Mouse (Mus musculus) layer of hippocampus, adult 9-11 months (tissue): ENCODE data around the gene Nr4a1.

ENCODE experiments used
- DNase-seq: peaks from one replicate; pipeline ENCODE4 v3.0.0; 2022

Gene Nr4a1

DNA sequence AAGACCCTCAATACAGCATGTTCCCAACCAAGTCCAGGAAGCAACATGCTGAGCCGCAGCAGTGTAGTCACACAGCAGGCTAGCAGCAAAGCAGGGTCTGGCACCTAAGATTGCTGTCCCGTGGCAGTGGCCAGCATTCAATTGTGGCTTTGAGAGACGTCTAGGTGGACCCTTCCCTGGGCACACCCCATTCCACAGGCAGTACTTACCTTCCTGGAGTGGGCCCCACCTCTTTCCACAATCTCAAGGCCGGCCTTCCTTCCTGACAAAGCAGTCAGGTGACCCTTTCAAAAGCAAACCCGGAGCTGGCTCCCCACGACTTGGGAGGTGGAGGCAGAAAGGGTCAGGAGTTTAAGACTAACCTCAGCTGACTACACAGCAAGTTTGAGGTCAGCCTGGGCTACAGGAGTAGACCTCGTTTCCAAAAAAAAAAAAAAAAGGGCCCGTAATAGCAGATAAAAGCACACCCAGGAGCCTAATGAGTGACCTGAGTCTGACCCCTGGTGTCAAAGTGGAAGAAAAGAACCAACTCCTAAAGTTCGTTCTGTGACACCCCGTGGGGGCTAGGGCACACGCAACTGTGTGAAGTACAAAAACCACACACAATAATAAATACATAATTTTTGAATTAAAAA, 20.3 kb upstream of the Nr4a1 start:
- DNase-seq, result no peak

DNA sequence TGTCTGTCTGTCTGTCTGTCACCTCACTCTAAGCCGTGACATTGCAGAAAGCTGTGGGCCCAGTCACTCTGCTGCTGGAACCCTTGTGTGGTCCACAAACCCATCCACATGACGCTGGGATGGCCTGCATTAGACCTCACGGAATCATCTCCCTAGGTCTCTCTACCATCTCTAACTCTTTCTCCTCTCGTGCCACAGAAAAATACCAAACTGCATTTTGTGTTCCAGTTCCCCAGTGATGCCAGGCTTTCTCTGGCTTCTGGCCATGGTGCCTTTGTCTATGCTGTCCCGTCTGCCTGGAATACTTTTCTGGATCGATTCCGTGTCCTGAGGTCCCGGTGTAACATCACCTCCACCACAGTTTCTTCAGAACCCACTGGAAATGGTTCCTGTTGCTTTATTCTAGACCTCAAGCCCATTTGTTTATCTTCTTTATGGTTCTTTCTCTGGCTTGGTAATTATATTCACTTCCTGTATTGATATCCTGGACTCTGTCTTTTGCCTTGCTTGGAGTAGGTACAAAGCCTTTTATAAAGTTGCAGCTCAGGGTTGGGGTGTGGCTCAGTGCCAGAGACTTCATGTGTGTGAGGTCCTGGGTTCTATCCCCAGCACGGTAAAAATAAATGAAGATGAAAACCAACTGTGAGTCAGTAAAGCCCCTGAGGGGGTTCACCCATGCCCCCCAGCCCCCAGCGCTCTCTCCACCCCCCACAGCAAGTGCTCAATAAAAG, 19.3 kb upstream of the Nr4a1 start:
- no peak for DNase-seq

DNA sequence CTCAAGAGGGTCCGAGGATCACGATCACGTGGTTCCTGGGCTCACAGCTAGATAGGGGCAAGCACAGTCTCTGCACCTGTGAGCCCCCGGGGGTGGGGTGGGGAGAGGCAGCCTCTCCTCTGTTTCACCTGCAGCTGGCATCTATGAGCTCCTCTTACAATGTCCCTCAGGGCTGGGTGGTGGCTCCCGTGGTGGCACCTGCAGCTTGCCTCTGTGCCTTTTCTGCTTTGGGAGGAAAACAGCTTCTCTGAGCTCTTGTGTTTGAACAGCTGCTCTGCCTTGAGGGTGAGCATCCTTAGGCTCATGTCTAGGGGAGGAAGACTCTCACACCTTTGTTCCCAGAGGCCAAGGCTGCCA, 18.7 kb upstream of the Nr4a1 start:
- no peak for DNase-seq

DNA sequence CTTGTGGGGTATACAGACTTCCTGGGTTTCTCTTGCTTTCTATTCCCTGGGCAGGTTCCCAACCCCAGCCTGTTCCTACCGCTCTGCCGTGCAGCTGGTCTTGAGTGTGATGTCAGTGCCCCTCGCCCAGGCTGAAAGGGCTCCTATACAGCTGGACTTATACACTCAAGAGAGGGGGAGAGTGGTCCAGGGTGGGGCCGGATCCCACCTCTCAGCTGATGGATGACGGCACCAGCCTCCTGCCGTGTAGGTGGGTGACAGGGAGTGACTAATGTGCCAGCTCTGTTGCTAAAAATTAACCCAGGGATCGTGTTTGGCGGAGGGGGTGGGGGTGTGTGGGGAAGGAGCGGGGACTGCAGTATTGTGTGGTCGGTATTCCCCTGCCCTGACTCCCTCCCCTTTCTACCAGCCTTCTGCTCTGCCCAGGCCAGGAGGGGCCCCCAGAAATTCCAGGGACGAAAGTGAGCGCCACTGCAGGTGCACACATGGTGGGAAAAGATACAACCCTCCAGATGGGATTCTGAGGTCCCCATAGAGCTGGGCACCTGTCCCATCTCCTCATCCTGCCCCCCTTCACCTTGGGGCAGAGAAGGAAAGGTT, 18.2 kb upstream of the Nr4a1 start:
- DNase-seq, result peak; percentile 76

DNA sequence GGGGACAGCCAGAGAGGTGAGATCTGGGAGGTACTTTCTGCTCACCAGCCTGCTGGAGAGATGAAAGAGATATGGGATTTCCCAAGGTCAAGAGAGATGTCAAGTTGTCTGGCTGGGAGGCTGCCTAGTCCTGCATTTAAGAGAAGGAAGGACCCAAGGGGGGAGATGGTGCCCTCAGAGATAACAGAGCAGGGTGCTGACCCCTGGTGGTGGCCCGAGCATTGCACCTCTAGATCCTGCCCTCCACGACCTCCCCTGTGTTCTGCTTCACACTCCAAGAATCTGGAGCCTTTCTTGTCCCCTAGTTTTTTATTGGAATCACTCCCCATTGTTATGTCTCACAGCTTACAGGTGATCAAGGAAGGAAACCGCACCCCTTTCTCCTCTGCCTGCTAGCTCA, 17.2 kb upstream of the Nr4a1 start:
- DNase-seq, result no peak

DNA sequence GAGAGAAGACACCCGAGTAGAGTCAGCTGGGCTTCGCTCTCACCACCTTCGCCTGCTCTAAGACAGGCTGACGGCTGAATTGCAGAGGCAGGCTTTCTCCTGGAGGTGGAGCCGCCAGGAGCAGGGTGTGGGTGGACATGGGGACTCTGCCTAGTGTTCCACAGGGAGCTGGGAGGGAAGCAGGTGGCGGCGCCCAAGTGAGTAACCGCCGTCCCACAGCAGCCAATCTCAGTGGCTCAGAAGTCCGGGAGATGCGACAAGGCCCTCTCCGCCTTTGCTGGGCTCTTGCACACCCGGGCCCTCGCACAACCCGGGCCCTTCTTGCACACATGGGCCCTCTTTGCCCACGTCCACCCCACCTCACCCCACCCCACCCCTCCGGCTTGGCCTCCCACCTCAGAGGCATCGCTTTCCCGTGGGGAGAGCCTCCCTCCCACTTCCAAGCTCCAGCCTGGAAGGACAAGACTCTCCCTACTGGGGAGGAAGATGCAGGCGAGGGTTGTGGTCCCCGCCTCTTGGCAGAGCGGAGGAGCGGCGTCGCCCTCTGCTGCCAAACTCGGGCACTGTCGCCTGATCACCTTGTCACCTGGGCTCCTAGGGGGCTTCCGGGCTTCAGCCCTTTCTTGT, 15.1 kb upstream of the Nr4a1 start:
- DNase-seq, result peak; percentile 82

DNA sequence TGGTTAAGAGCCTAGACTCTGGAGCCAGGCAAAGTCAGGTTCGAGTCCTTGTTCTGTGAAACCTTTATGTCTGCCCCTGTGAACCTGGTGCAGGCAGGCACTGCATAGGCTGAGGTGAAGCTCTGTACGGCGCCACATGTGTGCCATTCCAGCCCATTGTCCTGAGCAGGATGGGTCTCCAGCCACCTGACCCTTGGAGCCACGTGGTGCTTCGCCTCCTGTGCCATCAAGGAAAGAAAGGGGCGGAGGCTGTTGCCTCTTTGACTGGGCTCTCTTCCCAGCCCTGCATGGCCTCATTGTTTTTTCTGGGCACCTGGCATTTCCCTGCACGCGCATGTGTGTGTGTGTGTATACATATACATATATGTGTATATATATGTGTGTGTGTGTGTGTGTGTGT, 14.2 kb upstream of the Nr4a1 start:
- no peak for DNase-seq

DNA sequence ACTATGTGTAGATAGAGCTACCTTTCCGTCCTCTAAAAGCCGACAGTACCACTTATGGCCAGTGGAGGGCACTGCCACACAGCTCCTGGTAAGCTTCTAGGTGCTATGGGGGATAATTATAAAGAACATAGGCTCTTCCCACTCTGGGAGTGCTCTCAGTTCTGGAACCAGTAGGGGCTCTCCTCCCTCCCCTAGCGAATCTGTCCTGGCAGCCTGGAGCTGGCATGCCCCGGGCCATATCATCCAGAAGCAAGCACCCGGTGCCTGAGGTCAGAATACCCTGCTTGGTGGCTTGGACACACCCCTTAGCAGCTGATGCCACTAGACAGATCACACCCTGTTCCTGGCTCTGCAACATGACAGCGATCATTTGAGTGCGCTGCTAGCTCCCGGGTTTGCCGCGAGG, 13.3 kb upstream of the Nr4a1 start:
- DNase-seq, result peak; percentile 90

DNA sequence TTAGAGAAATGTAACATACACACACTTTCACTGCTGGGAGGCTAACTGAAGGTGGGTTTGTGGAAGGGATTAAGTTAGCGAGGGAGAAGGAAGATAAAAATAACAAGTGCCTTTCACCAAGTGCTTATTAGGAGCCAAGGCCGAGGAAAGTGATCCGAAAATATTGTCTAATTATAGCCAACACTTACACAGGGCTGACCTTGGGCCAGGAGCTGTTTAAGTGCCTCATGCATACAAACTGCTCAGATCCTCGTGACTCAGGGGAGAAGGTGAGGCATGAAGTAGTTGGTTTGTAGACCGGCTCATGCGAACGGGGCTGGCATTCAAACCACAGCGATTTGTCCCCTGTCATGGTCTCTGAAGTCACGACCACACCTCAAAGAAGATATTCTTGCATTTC, 12.8 kb upstream of the Nr4a1 start:
- DNase-seq, result no peak

DNA sequence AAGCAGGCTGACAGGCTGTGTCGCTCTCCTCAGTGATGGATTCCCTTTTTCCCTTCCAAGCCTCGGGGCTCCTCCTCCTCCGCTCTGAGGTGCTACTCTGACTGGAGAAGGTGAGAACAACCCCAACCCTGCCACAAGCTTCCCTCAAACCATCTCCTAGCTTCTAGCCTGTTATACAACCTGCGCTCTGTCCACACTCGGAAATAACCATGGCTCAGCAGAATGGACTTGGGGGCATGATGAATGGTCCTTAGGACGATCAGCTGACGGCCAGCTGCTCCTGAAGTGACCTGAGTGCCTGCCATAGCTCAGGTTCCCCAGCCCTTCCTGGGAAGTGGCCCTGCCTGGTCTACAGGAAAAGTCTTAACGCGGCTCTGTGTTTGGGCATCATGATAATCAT, 12.2 kb upstream of the Nr4a1 start:
- no peak for DNase-seq

DNA sequence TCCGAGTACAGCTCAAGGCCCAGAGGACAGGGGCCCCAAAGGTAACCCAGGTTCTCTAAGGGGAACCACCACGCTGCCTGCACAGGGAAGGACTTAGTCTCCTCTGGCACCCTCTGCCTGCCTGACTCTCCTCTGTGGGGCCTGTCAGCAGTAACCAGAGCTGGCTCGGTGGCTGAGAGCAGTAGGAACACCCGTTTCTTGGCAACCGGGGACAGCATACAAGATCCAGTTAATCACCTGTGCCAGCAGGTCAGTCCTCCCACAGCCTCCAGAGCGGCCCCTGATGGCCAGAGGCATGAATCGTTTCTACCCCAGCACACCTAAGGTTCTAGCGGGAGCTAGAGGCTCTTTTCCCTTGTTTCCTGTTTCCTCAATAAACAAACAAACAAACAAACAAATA, 11.4 kb upstream of the Nr4a1 start:
- DNase-seq, result no peak

DNA sequence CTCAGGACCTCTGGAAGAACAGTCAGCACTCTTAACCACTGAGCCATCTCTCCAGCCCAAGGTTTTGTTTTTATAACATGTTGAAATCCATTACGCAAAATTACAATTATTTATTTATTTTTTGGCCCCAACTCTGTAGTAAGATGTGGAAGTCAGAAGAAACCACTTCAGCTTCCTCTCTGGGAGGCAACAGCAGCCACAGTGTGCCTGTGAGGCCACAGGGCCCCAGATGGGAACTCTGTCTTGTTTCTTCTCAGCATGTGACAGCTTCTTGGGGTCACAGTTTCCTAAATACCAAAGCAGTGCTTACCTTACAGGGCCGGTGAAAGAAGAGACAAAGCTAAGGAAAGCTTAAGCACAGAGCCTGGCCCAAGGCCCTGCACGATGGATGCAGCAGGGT, 10.1 kb upstream of the Nr4a1 start:
- no peak for DNase-seq

DNA sequence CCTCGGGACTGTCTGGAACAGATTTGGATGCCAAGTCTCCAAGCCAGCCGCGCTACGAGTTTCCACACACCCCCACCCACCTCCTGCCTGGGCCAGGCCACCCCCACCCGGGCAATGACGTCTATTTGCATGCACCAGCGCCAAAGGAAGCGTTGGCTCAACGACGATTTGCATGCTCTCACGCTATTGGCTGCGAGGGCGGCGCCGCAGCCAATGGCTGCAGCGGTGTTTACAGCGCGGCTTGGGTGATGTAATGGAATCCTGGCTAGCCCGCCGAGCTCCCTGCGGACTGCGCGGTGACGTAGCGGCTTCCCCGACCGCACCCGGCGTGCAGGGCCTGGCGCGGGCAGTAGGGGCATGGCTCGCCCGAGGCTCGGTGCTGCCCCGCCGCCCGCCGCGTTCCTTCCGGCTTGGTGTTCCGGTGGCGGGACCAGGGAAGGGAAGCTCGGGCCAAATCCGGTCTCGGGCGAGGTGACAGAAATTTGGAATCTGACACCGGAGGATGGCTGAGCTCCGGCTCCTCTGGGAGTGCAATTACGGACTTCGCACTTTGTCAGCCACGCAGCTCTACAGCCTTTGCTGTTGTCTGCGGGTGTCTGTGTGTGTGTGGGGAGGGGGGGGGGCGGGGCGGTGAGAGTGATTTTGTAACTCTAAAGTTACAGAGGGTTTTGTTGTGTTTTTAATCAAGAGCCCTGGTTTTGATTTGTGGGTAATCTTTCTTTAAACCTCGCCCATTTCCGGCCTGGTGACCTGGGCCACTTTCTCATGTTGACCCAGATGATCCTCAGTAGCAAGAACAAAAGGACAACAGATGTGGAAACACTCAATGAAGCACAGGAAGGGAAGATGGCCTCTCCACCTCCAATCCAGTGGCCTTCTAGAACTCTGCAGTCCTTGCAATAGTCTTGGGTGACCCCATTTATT, 7.6 kb upstream of the Nr4a1 start:
- peak; percentile 98 for DNase-seq

DNA sequence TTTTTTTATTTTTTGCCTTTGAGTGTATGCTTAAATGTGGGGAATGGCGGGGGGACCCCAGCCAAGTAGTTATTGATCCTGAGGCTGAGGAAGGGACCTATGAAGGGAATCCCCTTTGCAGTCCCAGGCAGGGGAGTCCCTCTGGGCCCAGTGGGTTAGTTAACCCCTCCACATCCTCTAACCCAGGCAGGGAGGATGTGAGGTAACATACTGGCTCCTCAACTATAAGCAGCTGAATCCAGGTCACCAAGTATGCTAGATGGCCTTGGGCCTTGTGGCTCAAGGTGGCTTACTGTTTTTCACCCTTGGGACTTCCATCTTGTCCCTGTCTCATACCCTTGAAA, 6.9 kb upstream of the Nr4a1 start:
- no peak for DNase-seq

DNA sequence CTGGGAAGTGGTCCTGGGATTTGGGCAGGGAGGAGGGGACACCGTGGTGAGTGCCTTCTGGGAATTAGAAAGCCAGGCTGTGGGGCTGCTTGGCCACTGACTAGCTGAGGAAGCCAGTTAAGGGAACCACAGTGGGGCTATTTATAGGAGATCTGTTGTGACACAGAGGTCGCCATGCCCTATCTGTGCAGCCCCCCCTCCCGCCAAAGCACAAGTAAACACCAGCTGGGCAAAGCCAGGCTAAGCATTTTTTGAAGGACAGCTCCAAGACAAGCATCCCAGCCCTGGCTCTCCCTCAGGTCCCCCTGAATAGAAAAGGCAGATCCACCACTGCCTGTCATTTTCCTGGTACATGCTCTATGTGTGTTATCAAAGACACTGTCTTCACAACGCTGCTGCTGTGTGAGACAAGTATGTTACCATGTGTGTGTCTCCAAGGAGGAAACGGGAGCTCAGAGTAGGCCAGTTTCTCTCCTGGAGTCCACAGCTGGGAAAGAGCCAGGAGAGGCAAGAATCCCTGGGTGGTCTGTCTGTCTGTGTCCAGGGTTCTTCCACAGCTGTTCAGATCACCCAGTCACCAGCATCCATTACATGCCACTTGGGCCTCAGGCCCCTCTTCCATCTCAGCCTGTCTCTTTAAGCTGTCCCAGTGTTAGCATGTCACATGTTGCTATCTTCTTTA, 5.9 kb upstream of the Nr4a1 start:
- DNase-seq, result no peak

DNA sequence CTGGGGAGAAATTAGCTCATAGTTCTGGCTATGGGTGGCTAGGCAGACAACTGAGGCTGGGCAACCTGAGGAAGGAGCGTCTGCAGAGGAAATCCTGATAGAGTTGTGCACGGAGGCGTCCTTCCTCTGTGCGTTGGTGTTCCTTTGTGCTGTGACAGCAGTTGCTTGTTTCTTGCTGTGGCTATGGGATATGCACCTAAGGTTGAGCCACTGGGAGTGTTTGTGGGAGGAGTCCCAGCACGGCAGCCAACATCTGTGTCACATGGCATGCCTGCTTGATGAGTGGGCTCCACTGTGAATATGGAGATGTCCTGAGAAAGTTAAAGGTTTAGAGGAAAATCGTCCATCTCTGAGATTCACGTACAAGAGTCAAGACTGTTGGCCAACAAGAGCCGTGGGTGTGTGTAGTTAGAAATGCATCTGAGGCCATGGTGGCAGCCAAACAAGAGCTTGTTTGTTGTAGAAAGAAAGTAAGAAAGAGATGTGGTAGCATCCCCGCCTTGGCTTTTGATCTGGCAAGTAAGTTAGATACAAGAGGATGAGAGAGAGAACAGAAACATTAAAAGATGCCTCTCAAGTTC, 3.8 kb upstream of the Nr4a1 start:
- DNase-seq, result no peak

DNA sequence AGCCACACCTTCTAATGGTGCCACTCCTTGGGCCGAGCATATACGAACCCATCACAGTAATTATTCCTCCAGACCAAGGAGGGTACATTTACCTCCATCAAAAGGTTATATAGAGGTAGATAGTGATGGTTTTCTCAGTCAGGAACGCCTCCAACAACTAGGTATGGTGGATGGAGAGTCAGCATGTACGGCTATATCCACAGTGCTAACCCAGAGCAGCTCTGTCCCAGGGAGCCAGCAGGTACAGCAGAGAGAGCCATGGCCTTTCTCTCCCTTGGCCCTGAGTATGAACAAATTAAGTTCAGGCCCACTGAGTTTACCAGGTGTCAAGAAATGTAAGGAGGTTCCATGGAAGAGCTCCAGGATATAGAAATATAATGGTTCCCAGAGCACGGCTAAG, 2.1 kb upstream of the Nr4a1 start:
- DNase-seq, result no peak

DNA sequence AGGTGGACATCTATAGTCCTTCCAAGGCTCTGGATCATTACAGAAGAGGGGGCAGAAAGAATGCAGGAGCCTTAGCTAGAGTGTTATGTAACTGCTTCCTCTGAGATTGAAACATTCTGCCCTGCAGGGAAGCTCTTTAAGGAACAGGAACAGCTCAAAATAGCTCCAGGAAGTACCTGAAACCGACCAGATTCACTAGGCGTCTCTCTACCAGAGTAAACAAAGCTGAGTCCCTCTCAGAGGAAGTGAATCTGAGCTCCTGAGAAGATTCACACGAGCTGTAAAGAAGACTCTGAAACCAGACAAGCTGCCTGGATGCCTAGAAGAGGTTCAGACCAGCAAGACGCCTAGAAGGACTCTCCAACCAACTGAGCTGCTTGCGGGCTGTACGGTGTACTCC, 1.5 kb upstream of the Nr4a1 start:
- no peak for DNase-seq

DNA sequence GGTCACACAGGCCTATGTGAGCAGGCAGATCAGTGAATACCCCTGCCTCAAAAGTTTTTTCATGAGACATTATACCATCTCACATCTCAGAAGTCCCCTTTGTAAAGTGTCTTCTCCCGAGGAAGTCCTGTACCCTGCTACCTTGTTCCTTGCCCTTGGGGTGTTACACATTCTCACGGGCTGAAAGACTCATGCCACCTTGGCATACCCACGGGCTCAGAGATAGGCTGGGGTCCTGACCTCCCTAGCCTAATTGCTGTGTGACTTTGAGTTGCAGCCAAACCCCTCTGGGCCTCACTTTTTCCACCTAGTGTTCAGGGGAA, 545 bp upstream of the Nr4a1 start:
- no peak for DNase-seq

DNA sequence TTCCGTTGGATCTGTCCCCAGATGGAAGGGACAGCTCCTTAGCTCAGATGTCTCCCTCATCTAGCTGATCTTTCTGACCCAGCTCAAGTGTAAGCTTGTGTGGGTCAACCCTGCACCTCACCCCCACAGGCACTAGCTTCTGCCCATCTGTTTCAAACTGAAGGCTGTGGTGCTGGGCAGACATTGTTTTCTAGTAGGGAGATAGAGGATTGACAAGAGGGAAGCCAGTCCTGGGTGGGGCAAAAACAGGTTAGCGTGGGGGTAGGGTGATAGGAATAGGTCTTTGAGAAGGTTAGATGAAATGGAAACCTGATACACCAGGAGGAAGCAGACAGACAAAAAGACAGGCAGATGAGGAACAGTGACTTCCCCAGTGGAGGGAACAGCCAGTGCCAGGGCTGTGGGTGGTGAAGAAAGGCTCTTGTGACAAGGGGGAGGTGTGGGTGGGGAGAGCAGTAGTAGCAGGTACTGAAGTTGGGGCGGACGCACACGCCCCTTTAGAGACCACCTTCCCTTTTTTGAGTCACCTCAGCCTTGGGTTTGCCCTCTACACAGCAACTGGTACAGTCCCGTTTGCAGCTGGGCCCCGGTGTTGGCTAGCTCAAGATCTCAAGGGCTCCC, 1.9 kb downstream of the Nr4a1 start:
- no peak for DNase-seq

DNA sequence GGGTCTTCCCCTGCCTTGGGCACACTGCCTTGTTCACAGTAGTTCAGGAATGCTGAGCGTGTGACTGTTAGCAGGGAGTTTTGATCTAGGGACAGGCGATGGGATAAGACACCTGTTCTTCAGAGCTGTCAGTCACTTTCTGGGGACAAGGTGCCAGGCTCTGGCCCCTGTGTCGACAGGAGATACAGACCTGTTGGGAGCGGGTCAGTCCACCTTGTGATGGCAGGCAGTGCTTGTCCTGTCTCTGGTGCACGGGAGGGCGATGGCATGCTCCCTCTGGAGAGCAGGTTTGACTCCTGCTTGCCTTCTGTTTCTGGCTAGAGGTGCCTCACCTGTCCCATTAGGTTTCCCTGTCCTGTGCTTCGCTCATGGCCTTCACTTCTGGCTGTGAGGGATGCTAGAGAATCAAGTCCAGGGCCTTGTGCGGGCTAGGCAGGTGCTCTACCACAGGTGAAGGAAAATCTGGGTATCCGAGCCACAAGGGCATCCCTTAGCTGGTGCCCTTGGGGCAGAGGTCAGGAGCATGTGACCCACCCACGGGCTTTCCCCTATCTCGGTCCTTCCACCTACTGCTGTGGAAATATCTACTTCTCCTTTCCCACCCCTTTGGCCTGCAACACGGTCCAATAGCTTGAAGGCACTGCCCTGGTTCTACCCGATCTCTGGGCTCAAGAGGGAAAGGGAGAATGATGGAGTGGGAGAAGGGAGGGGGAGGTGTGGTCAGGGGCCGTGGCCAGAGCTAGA, 2.6 kb downstream of the Nr4a1 start:
- DNase-seq, result no peak
